Mouse (Mus musculus): ENCODE measurements at regions not wholly inside any gene's neighbourhood (a gene's known extent, or its start where the extent isn't known, plus 50 kb on each side); places are given as distances from the start of the nearest gene placed in this dataset.

DNA sequence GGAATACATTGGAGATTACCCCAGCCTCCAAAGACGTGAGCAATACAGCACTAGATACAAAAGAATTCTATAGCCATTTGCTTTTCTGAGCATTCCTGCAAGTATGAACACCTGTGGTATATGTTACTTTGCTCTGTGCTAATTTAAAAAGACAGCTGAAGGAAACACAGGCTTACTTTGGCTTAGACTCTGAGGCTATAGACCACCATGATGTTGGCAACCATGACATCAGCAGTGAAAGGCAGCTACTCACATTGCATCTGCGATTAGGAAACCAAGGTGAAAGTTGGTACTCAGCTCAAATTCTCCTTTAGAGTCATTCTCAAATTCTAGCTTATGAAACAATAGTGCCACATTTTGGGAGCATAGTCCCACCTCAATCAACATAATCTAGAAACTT, 451.4 kb upstream of the Tbl1xr1 start:
- TF ChIP-seq CTCF (IDR thresholded peaks at IDR 0.05; ENCODE audit: low read depth, low read length) (no peak), POLR2A (IDR thresholded peaks at IDR 0.05; ENCODE audit: borderline replicate concordance, low read depth, low read length) (no peak)
